Mouse (Mus musculus) limb, embryonic 12.5 days (tissue): Measurements from ENCODE around the gene Olfr523. TPM values are rescaled to one million over a fixed set of nuclear protein-coding genes. Genes with fewer than 3 reads are reported as not detected.

Source experiments
- ATAC-seq: fragments of 200-750 bp; cut with Nextera tagmentation; 2 replicates; pipeline ENCODE4 v1.8.0; 2017; ENCODE audit warnings: low read depth, moderate TSS enrichment; ENCODE audit not compliant: insufficient number of reproducible peaks, insufficient read depth, low FRiP score, low TSS enrichment
- H3K27ac ChIP-seq: fragments of 300-500 bp; sonication (generic); 2 replicates; pipeline ENCODE4 v1.5.1; 2016; ENCODE audit warnings: mild to moderate bottlenecking, moderate library complexity
- H3K27me3 ChIP-seq: fragments of 300-500 bp; sonication (generic); 2 replicates; pipeline ENCODE4 v1.6.1; 2016; ENCODE audit warnings: mild to moderate bottlenecking, moderate library complexity
- H3K36me3 ChIP-seq: fragments of 300-500 bp; sonication (generic); 2 replicates; pipeline ENCODE4 v1.6.1; 2016; ENCODE audit warnings: mild to moderate bottlenecking, moderate library complexity
- H3K4me1 ChIP-seq: fragments of 300-500 bp; sonication (generic); replicated peaks from 2 replicates; pipeline ENCODE4 v1.6.1; 2016
- H3K4me2 ChIP-seq: fragments of 300-500 bp; sonication (generic); 2 replicates; pipeline ENCODE4 v1.6.1; 2016; ENCODE audit warnings: mild to moderate bottlenecking, moderate library complexity
- H3K4me3 ChIP-seq: fragments of 300-500 bp; sonication (generic); replicated peaks from 2 replicates; pipeline ENCODE4 v1.5.1; 2016; ENCODE audit warnings: mild to moderate bottlenecking
- H3K9ac ChIP-seq: fragments of 300-500 bp; sonication (generic); replicated peaks from 2 replicates; pipeline ENCODE4 v1.6.1; 2016; ENCODE audit warnings: mild to moderate bottlenecking, moderate library complexity
- H3K9me3 ChIP-seq: fragments of 300-500 bp; sonication (generic); 2 replicates; pipeline ENCODE4 v1.6.1; 2016; ENCODE audit warnings: mild to moderate bottlenecking, moderate library complexity
- WGBS: fragments of 180-500 bp; shearing (Covaris S2); methylation state at CpG from one replicate; pipeline ENCODE4 v1.1.7; 2016; 5-methylcytosine and 5-hydroxymethylcytosine counted together
- polyA plus RNA-seq: library from polyadenylated mRNA; unstranded; fragments of >200 nt; fragmentation: Nextera tagmentation; extraction: Ambion mirVana; gene quantifications from 2 replicates; pipeline ENCODE4 v1.2.1, GENCODE M21; 2016

Olfr523 gene
- polyA plus RNA-seq, 1 experiment from 2014 or later, result not detected

- H3K27ac ChIP-seq, result no peak within 1 kb of the TSS
- no peak within 1 kb of the TSS for H3K9ac ChIP-seq
- H3K4me3 ChIP-seq, result no peak within 1 kb of the TSS
- H3K27me3 ChIP-seq, result 0 out of 2 replicates have a peak, but pooled peaks cover 4% of the 10 kb centered on the region
- H3K4me1 ChIP-seq, result no peaks in the 10 kb centered on the region
- H3K36me3 ChIP-seq, result no peaks in the 10 kb centered on the region
- no peak for ATAC-seq
- no peaks in the 10 kb centered on the region for H3K9me3 ChIP-seq
- no peak within 1 kb of the TSS for H3K4me2 ChIP-seq
Measured at GRCm38 (mm10) chr7:140205864-140206263, 32.8 kb downstream of the Olfr523 start, which contains the start of gene Olfr524. TSS of gene Olfr524 (minus strand) at chr7:140205964.

GRCm38 (mm10) chr7:140206904-140207303 lies 33.9 kb downstream of the Olfr523 start:
- no peaks in the 10 kb centered on the region for H3K4me1 ChIP-seq
- no peaks in the 10 kb centered on the region for H3K9me3 ChIP-seq
- no peak overlapping the region for H3K9ac ChIP-seq
- no peak overlapping the region for H3K27ac ChIP-seq
- H3K4me2 ChIP-seq, result no peak overlapping the region
- WGBS, result 84% methylated on average over 3 of the region's 3 CpGs
- no peak overlapping the region for H3K4me3 ChIP-seq
- H3K27me3 ChIP-seq, result 0 out of 2 replicates have a peak, but pooled peaks cover 4% of the 10 kb centered on the region
- no peaks in the 10 kb centered on the region for H3K36me3 ChIP-seq
- no peak for ATAC-seq

DNA sequence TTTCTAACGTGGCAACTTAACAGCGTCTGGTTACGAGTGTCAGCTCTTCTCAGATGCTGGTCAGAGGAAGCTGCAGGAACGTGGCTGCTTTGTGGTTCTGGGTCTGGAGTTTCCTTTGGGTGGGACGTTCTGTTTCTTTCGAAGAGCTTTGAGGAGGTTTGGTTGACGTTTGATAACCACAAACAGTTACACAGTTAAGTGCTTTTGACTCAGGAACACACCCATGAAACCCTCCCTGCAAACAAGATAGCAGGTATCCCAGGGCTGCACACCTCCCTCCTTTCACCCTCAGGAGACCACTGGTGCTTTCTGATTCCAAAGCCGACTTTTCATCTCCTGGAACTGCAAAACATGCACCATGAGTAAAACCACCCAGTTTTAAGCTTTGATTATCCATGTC lies 35.1 kb downstream of the Olfr523 start:
- WGBS, result 78% methylated on average over 8 of the region's 8 CpGs
- ATAC-seq, result no peak
- no peaks in the 10 kb centered on the region for H3K9me3 ChIP-seq
- no peak overlapping the region for H3K9ac ChIP-seq
- H3K4me3 ChIP-seq, result no peak overlapping the region
- 0 out of 2 replicates have a peak, but pooled peaks cover 4% of the 10 kb centered on the region for H3K27me3 ChIP-seq
- H3K27ac ChIP-seq, result no peak overlapping the region
- no peak overlapping the region for H3K4me2 ChIP-seq
- no peaks in the 10 kb centered on the region for H3K4me1 ChIP-seq
- H3K36me3 ChIP-seq, result no peaks in the 10 kb centered on the region

- no peak for ATAC-seq
- Histone ChIP-seq H3K27ac (no peak overlapping the region), H3K4me1 (no peaks in the 10 kb centered on the region), H3K36me3 (no peaks in the 10 kb centered on the region), H3K9ac (no peak overlapping the region), H3K4me3 (no peak overlapping the region), H3K4me2 (no peak overlapping the region), H3K9me3 (no peaks in the 10 kb centered on the region), H3K27me3 (0 out of 2 replicates have a peak, but pooled peaks cover 6% of the 10 kb centered on the region)
- WGBS, result 84% methylated on average over 3 of the region's 3 CpGs
Measured at GRCm38 (mm10) chr7:140208677-140209076, 35.7 kb downstream of the Olfr523 start.

GRCm38 (mm10) chr7:140213841-140214240 lies 40.8 kb downstream of the Olfr523 start:
- Histone ChIP-seq H3K27ac (no peak overlapping the region), H3K9me3 (no peaks in the 10 kb centered on the region), H3K36me3 (no peaks in the 10 kb centered on the region), H3K27me3 (0 out of 2 replicates have a peak, but pooled peaks cover 3% of the 10 kb centered on the region), H3K4me2 (no peak overlapping the region), H3K4me1 (no peaks in the 10 kb centered on the region), H3K4me3 (no peak overlapping the region), H3K9ac (no peak overlapping the region)
- WGBS, result 84% methylated on average over 5 of the region's 5 CpGs
- no peak for ATAC-seq

- H3K27me3 ChIP-seq, result 0 out of 2 replicates have a peak, but pooled peaks cover 3% of the 10 kb centered on the region
- H3K4me3 ChIP-seq, result no peak within 1 kb of the TSS
- H3K4me1 ChIP-seq, result no peaks in the 10 kb centered on the region
- H3K9ac ChIP-seq, result no peak within 1 kb of the TSS
- no peaks in the 10 kb centered on the region for H3K36me3 ChIP-seq
- no peak for ATAC-seq
- no peak within 1 kb of the TSS for H3K4me2 ChIP-seq
- WGBS, result 88% methylated on average over 2 of the region's 2 CpGs
- H3K9me3 ChIP-seq, result no peaks in the 10 kb centered on the region
- H3K27ac ChIP-seq, result no peak within 1 kb of the TSS
Measured at GRCm38 (mm10) chr7:140217967-140218366, 45.0 kb downstream of the Olfr523 start, which contains the start of gene Cd163l1. TSS of gene Cd163l1 (plus strand) at chr7:140218267.

GRCm38 (mm10) chr7:140219268-140219667 lies 46.3 kb downstream of the Olfr523 start:
- H3K36me3 ChIP-seq, result no peaks in the 10 kb centered on the region
- no peak overlapping the region for H3K4me2 ChIP-seq
- H3K27me3 ChIP-seq, result no peaks in the 10 kb centered on the region
- no peak overlapping the region for H3K9ac ChIP-seq
- no peak for ATAC-seq
- H3K27ac ChIP-seq, result no peak overlapping the region
- no peak overlapping the region for H3K4me3 ChIP-seq
- 13% methylated on average over 1 of the region's 1 CpGs for WGBS
- H3K4me1 ChIP-seq, result no peaks in the 10 kb centered on the region
- H3K9me3 ChIP-seq, result no peaks in the 10 kb centered on the region

DNA sequence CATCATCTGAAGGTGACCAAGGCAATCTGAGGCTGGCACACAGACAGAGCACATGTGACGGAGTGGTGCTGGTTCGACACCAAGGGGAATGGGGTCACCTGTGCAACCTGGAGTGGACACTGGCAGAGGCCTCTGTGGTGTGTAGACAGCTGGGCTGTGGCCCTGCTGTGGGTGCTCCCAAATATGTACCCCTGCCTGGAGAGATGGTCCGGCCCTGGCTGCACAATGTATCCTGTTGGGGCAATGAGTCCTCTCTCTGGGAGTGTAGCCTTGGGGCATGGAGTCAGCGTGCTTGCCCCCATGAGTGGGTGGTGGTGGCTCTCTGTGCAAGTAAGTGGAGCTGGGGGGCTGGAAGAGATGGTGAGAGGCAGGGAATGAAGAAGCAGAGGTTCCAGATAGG lies 47.4 kb downstream of the Olfr523 start:
- no peak overlapping the region for H3K27ac ChIP-seq
- H3K9me3 ChIP-seq, result no peaks in the 10 kb centered on the region
- no peak overlapping the region for H3K4me2 ChIP-seq
- H3K27me3 ChIP-seq, result no peaks in the 10 kb centered on the region
- no peak overlapping the region for H3K9ac ChIP-seq
- no peaks in the 10 kb centered on the region for H3K36me3 ChIP-seq
- WGBS, result 76% methylated on average over 4 of the region's 4 CpGs
- no peaks in the 10 kb centered on the region for H3K4me1 ChIP-seq
- H3K4me3 ChIP-seq, result no peak overlapping the region
- no peak for ATAC-seq

GRCm38 (mm10) chr7:140224209-140224608 lies 51.2 kb downstream of the Olfr523 start:
- Histone ChIP-seq H3K27me3 (no peaks in the 10 kb centered on the region), H3K9me3 (no peaks in the 10 kb centered on the region), H3K4me1 (no peaks in the 10 kb centered on the region), H3K27ac (no peak overlapping the region), H3K36me3 (no peaks in the 10 kb centered on the region), H3K4me3 (no peak overlapping the region), H3K9ac (no peak overlapping the region), H3K4me2 (no peak overlapping the region)
- WGBS, result 84% methylated on average over 13 of the region's 13 CpGs
- ATAC-seq, result no peak

Other genes starting within 250 kb of the Olfr523 start
- 0.23 and 0.34 TPM in 2 replicates for gene Utf1, start 229.4 kb upstream of the Olfr523 start, polyA plus RNA-seq
- 0.31 and 0.51 TPM in 2 replicates for gene 6430531B16Rik, start 194.5 kb upstream of the Olfr523 start, polyA plus RNA-seq
- 2.1 and 2.7 TPM in 2 replicates for gene Adam8, start 180.7 kb upstream of the Olfr523 start, polyA plus RNA-seq
- 41.4 and 43.0 TPM in 2 replicates for gene Zfp511, start 136.8 kb upstream of the Olfr523 start, polyA plus RNA-seq
- gene Tubgcp2, start 136.5 kb upstream of the Olfr523 start, polyA plus RNA-seq, result 82.3 and 82.8 TPM in 2 replicates
- gene Msx3, start 124.1 kb upstream of the Olfr523 start, polyA plus RNA-seq, result 0.10 TPM in 1 of 2 replicates, not detected in the other
- 1.8 and 2.5 TPM in 2 replicates for gene Caly, start 90.7 kb upstream of the Olfr523 start, polyA plus RNA-seq
- gene Prap1, start 79.8 kb upstream of the Olfr523 start, polyA plus RNA-seq, result not detected in 2 replicates
- 21.3 and 21.8 TPM in 2 replicates for gene Fuom, start 70.8 kb upstream of the Olfr523 start, polyA plus RNA-seq
- 15.5 and 20.4 TPM in 2 replicates for gene Paox, start 57.4 kb upstream of the Olfr523 start, polyA plus RNA-seq
- 166 and 175 TPM in 2 replicates for gene Echs1, start 56.7 kb upstream of the Olfr523 start, polyA plus RNA-seq
- 20.2 and 22.6 TPM in 2 replicates for gene Mtg1, start 35.7 kb upstream of the Olfr523 start, polyA plus RNA-seq
- gene Sprn, start 18.3 kb upstream of the Olfr523 start, polyA plus RNA-seq, result 0.10 and 0.14 TPM in 2 replicates
- gene Olfr522, start 8.5 kb upstream of the Olfr523 start, polyA plus RNA-seq, result not detected in 2 replicates
- not detected in 2 replicates for gene Olfr524, start 32.7 kb downstream of the Olfr523 start, polyA plus RNA-seq
- gene Cd163l1, start 45.0 kb downstream of the Olfr523 start, polyA plus RNA-seq, result not detected in 2 replicates
- gene 5830411N06Rik, start 74.1 kb downstream of the Olfr523 start, polyA plus RNA-seq, result not detected in 2 replicates
- not detected in 2 replicates for gene Olfr525, start 147.6 kb downstream of the Olfr523 start, polyA plus RNA-seq
- not detected in 2 replicates for gene Olfr527, start 160.8 kb downstream of the Olfr523 start, polyA plus RNA-seq
- gene Olfr60, start 188.5 kb downstream of the Olfr523 start, polyA plus RNA-seq, result not detected in 2 replicates
- not detected in 2 replicates for gene Olfr530, start 203.1 kb downstream of the Olfr523 start, polyA plus RNA-seq
- gene Olfr531, start 229.7 kb downstream of the Olfr523 start, polyA plus RNA-seq, result not detected in 2 replicates
- not detected in 2 replicates for gene Olfr532, start 248.4 kb downstream of the Olfr523 start, polyA plus RNA-seq